Mouse (Mus musculus): ENCODE measurements around the gene Dock4. TPM values are rescaled to one million over a fixed set of nuclear protein-coding genes. Genes with fewer than 3 reads are reported as not detected.

Dock4 gene
- polyA plus RNA-seq, 1 experiment from 2014 or later, result 7.2 TPM

GRCm38 (mm10) chr12:40836924-40837323, 391.2 kb downstream of the Dock4 start:
- no peak for ATAC-seq (replicated peaks; ENCODE audit: insufficient number of reproducible peaks, insufficient read depth, low FRiP score, low read depth)
- Histone ChIP-seq H3K36me3 (no peaks in the 10 kb centered on the region), H3K27me3 (no peaks in the 10 kb centered on the region), H3K4me3 (no peak overlapping the region), H3K9me3 (replicated peaks) (no peaks in the 10 kb centered on the region), H3K4me2 (no peak overlapping the region), H3K27ac (no peak overlapping the region), H3K9ac (no peak overlapping the region), H3K4me1 (replicated peaks) (peaks cover 19% of the 10 kb centered on the region)
- WGBS, result 85% methylated on average over 6 of the region's 6 CpGs

DNA sequence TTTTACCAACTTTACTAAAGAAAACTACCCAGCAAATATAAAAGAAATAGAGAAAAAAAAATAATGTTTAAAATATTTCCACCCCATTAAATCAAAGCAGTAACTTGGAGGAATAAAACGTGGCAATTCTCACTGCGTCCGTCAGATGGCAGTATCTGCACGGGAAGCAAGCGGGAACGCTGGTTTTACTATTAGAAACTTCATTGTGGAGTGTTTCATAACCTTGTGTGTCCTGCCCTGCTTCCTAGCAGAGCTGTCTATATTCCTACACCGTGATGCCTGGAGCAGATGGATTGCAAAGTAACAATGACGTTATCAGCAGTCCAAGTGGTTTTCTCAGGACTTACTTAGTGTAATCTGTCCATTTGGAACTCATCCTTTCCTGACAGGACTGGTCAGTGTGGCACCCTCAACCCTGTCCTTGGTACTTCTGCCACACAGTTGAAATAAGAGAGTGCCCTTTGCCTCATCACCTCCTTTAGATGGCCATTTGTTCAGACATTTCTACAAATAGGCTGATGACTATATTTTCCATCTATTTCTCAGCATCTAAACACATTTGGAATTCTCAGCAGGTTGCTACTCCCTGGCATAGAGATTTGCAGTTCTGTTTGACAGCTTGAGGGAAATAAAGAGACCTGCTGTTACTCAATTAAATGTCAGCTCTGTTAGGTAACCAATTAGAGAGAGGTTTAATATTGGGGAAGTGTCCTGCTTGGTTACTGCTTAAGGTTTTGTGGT, 392.0 kb downstream of the Dock4 start:
- no peak for ATAC-seq (replicated peaks; ENCODE audit: insufficient number of reproducible peaks, insufficient read depth, low FRiP score, low read depth)
- 2% methylated on average over 8 of the region's 8 CpGs for WGBS
- H3K36me3 ChIP-seq, result no peaks in the 10 kb centered on the region

GRCm38 (mm10) chr12:40838338-40838695, 392.6 kb downstream of the Dock4 start:
- Histone ChIP-seq H3K36me3 (no peaks in the 10 kb centered on the region), H3K27me3 (no peaks in the 10 kb centered on the region), H3K4me1 (replicated peaks) (peaks cover 26% of the 10 kb centered on the region), H3K27ac (no peak overlapping the region), H3K4me2 (no peak overlapping the region), H3K4me3 (no peak overlapping the region), H3K9me3 (replicated peaks) (no peaks in the 10 kb centered on the region), H3K9ac (no peak overlapping the region)
- 49% methylated on average over 2 of the region's 2 CpGs for WGBS
- ATAC-seq (replicated peaks; ENCODE audit: insufficient number of reproducible peaks, insufficient read depth, low FRiP score, low read depth), result no peak

More for the DNA sequence above, 392.0 kb downstream of the Dock4 start:
- Histone ChIP-seq H3K4me3 (no peak overlapping the region), H3K9ac (no peak overlapping the region), H3K27me3 (no peaks in the 10 kb centered on the region), H3K4me1 (replicated peaks) (peaks cover 26% of the 10 kb centered on the region), H3K9me3 (replicated peaks) (no peaks in the 10 kb centered on the region), H3K27ac (no peak overlapping the region), H3K4me2 (no peak overlapping the region)

- no peaks in the 10 kb centered on the region for H3K9me3 ChIP-seq (replicated peaks)
- no peaks in the 10 kb centered on the region for H3K36me3 ChIP-seq
- no peak overlapping the region for H3K4me3 ChIP-seq
- H3K4me1 ChIP-seq (replicated peaks), result peaks cover 28% of the 10 kb centered on the region
- H3K27ac ChIP-seq, result no peak overlapping the region
- H3K4me2 ChIP-seq, result no peak overlapping the region
- 54% methylated on average over 5 of the region's 5 CpGs for WGBS
- no peak overlapping the region for H3K9ac ChIP-seq
- ATAC-seq (replicated peaks; ENCODE audit: insufficient number of reproducible peaks, insufficient read depth, low FRiP score, low read depth), result no peak
- no peaks in the 10 kb centered on the region for H3K27me3 ChIP-seq
Measured at GRCm38 (mm10) chr12:40838940-40839339, 393.2 kb downstream of the Dock4 start.

GRCm38 (mm10) chr12:40839817-40840216, 394.1 kb downstream of the Dock4 start:
- Histone ChIP-seq H3K36me3 (no peaks in the 10 kb centered on the region), H3K4me1 (replicated peaks) (peaks cover 28% of the 10 kb centered on the region), H3K4me3 (no peak overlapping the region), H3K4me2 (no peak overlapping the region), H3K9ac (no peak overlapping the region), H3K27ac (no peak overlapping the region), H3K27me3 (no peaks in the 10 kb centered on the region), H3K9me3 (replicated peaks) (no peaks in the 10 kb centered on the region)
- WGBS, result 68% methylated on average over 4 of the region's 4 CpGs
- ATAC-seq (replicated peaks; ENCODE audit: insufficient number of reproducible peaks, insufficient read depth, low FRiP score, low read depth), result no peak

GRCm38 (mm10) chr12:40842251-40842988, 396.7 kb downstream of the Dock4 start:
- no peak for ATAC-seq (replicated peaks; ENCODE audit: insufficient number of reproducible peaks, insufficient read depth, low FRiP score, low read depth)
- WGBS, result 54% methylated on average over 10 of the region's 10 CpGs
- Histone ChIP-seq H3K4me3 (no peak overlapping the region), H3K9ac (no peak overlapping the region), H3K27ac (no peak overlapping the region), H3K4me2 (peak overlapping the region; percentile 22), H3K9me3 (replicated peaks) (no peaks in the 10 kb centered on the region), H3K27me3 (no peaks in the 10 kb centered on the region), H3K36me3 (no peaks in the 10 kb centered on the region), H3K4me1 (replicated peaks) (peaks cover 28% of the 10 kb centered on the region)

GRCm38 (mm10) chr12:40842991-40843390, 397.2 kb downstream of the Dock4 start:
- Histone ChIP-seq H3K4me2 (no peak overlapping the region), H3K9me3 (replicated peaks) (no peaks in the 10 kb centered on the region), H3K27me3 (no peaks in the 10 kb centered on the region), H3K27ac (no peak overlapping the region), H3K9ac (no peak overlapping the region), H3K4me1 (replicated peaks) (peaks cover 24% of the 10 kb centered on the region), H3K36me3 (no peaks in the 10 kb centered on the region), H3K4me3 (no peak overlapping the region)
- 77% methylated on average over 5 of the region's 5 CpGs for WGBS
- no peak for ATAC-seq (replicated peaks; ENCODE audit: insufficient number of reproducible peaks, insufficient read depth, low FRiP score, low read depth)

DNA sequence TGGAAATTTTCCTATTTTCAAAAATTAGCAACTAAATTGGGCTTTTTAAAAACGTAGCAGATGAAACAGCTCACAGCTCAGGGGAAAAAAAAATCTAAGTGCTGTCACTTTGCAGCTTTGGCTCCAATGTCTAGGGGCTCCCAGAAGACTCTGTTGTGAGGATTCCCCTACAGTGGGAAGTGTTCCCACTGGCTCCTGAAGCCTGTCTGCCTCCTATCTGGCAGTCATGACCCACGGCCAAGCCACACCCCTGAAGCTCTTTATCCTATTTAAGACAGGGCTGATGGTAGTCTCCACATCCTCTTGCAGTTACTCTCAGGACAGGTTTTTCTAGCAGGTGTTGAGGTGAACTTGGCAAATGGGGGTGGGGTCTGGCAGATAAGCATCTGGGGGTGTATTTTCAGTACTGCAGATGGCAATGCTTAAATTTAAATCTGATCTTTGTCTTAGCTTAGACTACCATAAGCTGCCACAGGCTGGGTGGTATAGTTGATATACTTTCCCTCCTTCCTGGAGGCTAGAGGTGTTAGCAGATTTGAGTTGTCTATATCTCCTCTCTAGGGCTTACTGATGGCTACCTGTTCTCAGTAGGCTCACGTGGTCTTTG, 397.8 kb downstream of the Dock4 start:
- H3K27ac ChIP-seq, result no peak overlapping the region
- no peak overlapping the region for H3K9ac ChIP-seq
- H3K4me1 ChIP-seq (replicated peaks), result peaks cover 18% of the 10 kb centered on the region
- H3K9me3 ChIP-seq (replicated peaks), result no peaks in the 10 kb centered on the region
- no peak for ATAC-seq (replicated peaks; ENCODE audit: insufficient number of reproducible peaks, insufficient read depth, low FRiP score, low read depth)
- no peaks in the 10 kb centered on the region for H3K27me3 ChIP-seq
- no peaks in the 10 kb centered on the region for H3K36me3 ChIP-seq
- WGBS, result 60% methylated on average over 3 of the region's 3 CpGs
- H3K4me3 ChIP-seq, result no peak overlapping the region
- H3K4me2 ChIP-seq, result no peak overlapping the region

DNA sequence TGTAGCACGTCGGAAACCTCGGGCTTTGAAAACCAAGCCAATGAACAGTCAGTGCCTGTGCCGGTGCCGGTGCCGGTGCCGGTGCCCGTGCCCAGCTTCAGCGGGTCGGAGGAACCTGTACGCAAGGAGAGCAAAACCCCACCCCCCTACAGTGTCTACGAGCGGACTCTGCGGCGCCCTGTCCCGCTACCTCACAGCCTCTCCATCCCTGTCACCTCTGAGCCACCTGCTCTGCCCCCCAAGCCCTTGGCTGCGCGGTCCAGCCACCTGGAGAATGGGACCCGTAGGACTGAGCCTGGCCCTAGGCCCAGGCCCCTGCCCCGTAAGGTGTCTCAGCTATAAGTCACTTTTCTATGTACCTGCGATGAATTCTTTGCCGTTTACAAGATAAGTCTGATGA, 398.6 kb downstream of the Dock4 start:
- no peak for ATAC-seq (replicated peaks; ENCODE audit: insufficient number of reproducible peaks, insufficient read depth, low FRiP score, low read depth)
- no peaks in the 10 kb centered on the region for H3K9me3 ChIP-seq (replicated peaks)
- no peak overlapping the region for H3K9ac ChIP-seq
- WGBS, result 88% methylated on average over 22 of the region's 22 CpGs
- H3K4me3 ChIP-seq, result no peak overlapping the region
- 0 out of 2 replicates have a peak, but pooled peaks cover 12% of the 10 kb centered on the region for H3K4me1 ChIP-seq (replicated peaks)
- no peaks in the 10 kb centered on the region for H3K27me3 ChIP-seq
- no peak overlapping the region for H3K4me2 ChIP-seq
- no peak overlapping the region for H3K27ac ChIP-seq
- no peaks in the 10 kb centered on the region for H3K36me3 ChIP-seq

DNA sequence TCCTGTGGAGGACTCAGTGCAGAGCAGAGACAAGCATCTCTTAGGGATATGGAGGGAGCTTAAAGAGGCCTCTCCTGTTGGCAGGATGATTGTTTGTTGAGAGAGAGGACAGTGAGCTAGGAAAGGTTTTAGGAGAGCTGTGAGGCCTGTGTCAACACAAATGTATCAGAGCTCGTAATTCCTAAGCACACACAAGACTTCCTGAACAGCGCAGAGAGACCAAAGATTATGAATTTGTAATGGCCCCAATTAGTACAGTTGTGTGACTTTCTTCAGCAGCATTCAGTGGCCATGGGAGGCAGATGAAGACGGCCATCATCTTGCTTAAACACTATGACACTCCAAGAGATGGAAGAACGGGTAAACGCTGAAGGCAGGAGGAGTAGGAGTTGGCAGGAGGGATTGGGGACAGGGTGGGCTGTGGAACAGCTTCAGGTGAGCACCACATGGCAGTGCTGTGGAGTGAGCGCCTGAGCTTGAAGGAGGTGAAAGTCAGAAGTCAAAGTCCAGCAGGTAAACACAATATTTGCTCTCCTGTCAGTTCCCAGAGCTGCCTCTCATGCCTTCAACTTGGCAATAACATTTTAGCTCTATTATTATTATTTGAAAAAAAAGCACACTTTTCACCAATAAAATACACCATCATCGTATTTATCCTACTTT, 409.1 kb downstream of the Dock4 start:
- no peak overlapping the region for H3K27ac ChIP-seq
- no peak overlapping the region for H3K9ac ChIP-seq
- 80% methylated on average over 7 of the region's 7 CpGs for WGBS
- H3K4me2 ChIP-seq, result no peak overlapping the region
- H3K4me3 ChIP-seq, result no peak overlapping the region
- no peaks in the 10 kb centered on the region for H3K4me1 ChIP-seq (replicated peaks)
- H3K9me3 ChIP-seq (replicated peaks), result no peaks in the 10 kb centered on the region
- ATAC-seq (replicated peaks; ENCODE audit: insufficient number of reproducible peaks, insufficient read depth, low FRiP score, low read depth), result no peak
- no peaks in the 10 kb centered on the region for H3K36me3 ChIP-seq
- H3K27me3 ChIP-seq, result no peaks in the 10 kb centered on the region

GRCm38 (mm10) chr12:40857466-40857865, 411.7 kb downstream of the Dock4 start:
- H3K4me2 ChIP-seq, result no peak overlapping the region
- no peak overlapping the region for H3K27ac ChIP-seq
- H3K4me1 ChIP-seq (replicated peaks), result no peaks in the 10 kb centered on the region
- no peaks in the 10 kb centered on the region for H3K36me3 ChIP-seq
- no peaks in the 10 kb centered on the region for H3K27me3 ChIP-seq
- ATAC-seq (replicated peaks; ENCODE audit: insufficient number of reproducible peaks, insufficient read depth, low FRiP score, low read depth), result no peak
- H3K9ac ChIP-seq, result no peak overlapping the region
- H3K4me3 ChIP-seq, result no peak overlapping the region
- WGBS, result 83% methylated on average over 6 of the region's 7 CpGs
- no peaks in the 10 kb centered on the region for H3K9me3 ChIP-seq (replicated peaks)

Measured in heart, embryonic 15.5 days (tissue).